Mouse (Mus musculus) G1E (cell line): ENCODE measurements around the gene Nr2e1.

Source experiments
- CTCF ChIP-seq: IDR thresholded peaks from 2 replicates; pipeline ENCODE4 v1.5.1; 2012; ENCODE audit warnings: low read depth, low read length, inconsistent platforms, mixed read lengths
- GATA1 ChIP-seq: IDR thresholded peaks from 2 replicates; pipeline ENCODE4 v1.6.1; 2012; ENCODE audit warnings: borderline replicate concordance, low read length, inconsistent platforms, mixed read lengths
- GATA2 ChIP-seq: IDR thresholded peaks from 2 replicates; pipeline ENCODE4 v1.6.1; 2012; ENCODE audit warnings: low read depth, low read length, inconsistent platforms, borderline replicate concordance

DNA sequence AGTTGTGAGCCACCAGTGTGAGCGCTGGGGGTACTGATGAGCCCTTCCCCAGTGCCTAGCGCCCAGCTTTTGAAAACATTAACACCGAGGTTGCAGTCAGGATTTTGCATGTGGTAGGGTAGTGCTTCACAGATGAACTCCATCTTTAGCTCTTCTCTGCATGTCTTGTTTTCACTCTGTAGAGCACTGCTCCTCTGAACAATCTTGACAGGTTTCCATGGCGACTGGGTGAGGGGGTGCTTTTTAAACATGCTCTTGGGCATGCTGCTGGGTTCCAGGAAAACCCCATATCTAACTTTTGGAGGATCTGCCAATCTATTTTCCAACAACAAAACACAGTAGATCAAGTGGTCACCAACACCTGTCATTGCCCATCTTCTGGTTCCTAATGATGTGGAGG lies 23.3 kb upstream of the Nr2e1 start:
- TF ChIP-seq CTCF (no peak), GATA2 (no peak), GATA1 (no peak)
